Mouse (Mus musculus) thymus, adult 2 months (tissue): Measurements from ENCODE around the gene Gm14406.
"Not testable (repeated sequence)": the region's sequence is repeated elsewhere in the genome, so short reads cannot be mapped to it uniquely, and the experiment has no call there.

Source experiments
- CTCF ChIP-seq: fragments of 200-500 bp; IDR thresholded peaks from 2 replicates; pipeline ENCODE4 v1.5.1; 2012; ENCODE audit warnings: mild to moderate bottlenecking, control low read depth, low read length, moderate library complexity, borderline replicate concordance; ENCODE audit not compliant: control insufficient read depth, poor library complexity, insufficient read depth; ENCODE audit errors: extremely low read depth
- POLR2A ChIP-seq: fragments of 200-500 bp; IDR thresholded peaks from 2 replicates; pipeline ENCODE4 v1.6.1; 2012; ENCODE audit warnings: mild to moderate bottlenecking, low read length, control low read depth, moderate library complexity; ENCODE audit not compliant: control insufficient read depth, poor library complexity, insufficient read depth; ENCODE audit errors: extremely low read depth

- not testable (repeated sequence) for TF ChIP-seq CTCF, POLR2A
Observed at GRCm38 (mm10) chr2:177537717-177538116, 40.3 kb downstream of the Gm14406 start.
